Comparison of ENCODE assay signal across 8 mouse cellular contexts in the genomic region with DNA sequence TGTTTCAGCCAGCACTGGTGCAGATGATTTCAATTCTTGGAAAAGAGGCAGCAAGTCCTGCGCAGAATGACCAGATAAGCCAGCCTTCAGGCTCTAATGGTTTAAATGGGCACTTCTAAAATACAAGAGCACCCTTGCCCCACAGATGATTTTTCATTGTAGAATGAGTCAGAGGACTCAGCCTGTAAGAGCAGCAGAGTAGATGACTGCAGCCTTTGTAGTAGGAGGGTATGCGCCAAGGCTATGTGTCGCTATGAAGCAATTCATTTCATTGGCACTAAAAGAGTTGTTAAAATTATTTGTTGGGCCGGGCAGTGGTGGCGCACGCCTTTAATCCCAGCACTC. TPM values are rescaled to one million over a fixed set of nuclear protein-coding genes. Genes with fewer than 3 reads are reported as not detected.
A peak's percentile ranks its signal among the peaks of the same experiment; 100 is the strongest.
DNase-seq lines count a peak whose midpoint lies in the region; ATAC-seq lines count a peak whose summit lies in the region.

No protein-coding gene starts in this region.

- peak overlapping the region; percentile 57; the same call in 1 of the 2 replicates for H3K27ac ChIP-seq in neural tube, embryonic 11.5 days (ENCODE audit: low read depth, low read length)
- peak overlapping the region; percentile 82 for H3K27ac ChIP-seq in limb, embryonic 12.5 days
- H3K27ac ChIP-seq in stomach, embryonic 14.5 days (ENCODE audit: low read length), result peak overlapping the region; percentile 82

- peak; percentile 14 for ATAC-seq in neural tube, embryonic 11.5 days (ENCODE audit: insufficient read depth, low FRiP score, low TSS enrichment)
- peak; percentile 0; the same call in 1 of the 2 replicates for ATAC-seq in limb, embryonic 12.5 days (ENCODE audit: insufficient number of reproducible peaks, insufficient read depth, low FRiP score, low TSS enrichment, low read depth)
- ATAC-seq in stomach, embryonic 14.5 days (ENCODE audit: insufficient number of reproducible peaks, insufficient read depth, low FRiP score, low read depth), result peak; percentile 12
- ATAC-seq in megakaryocyte-erythroid progenitor cell, adult 5-6 weeks (replicated peaks; ENCODE audit: low FRiP score, low TSS enrichment, poor library complexity, severe bottlenecking), result no peak

- H3K27me3 ChIP-seq in neural tube, embryonic 11.5 days (ENCODE audit: control insufficient read depth, insufficient read depth, low read length), result no peaks in the 10 kb centered on the region
- no peaks in the 10 kb centered on the region for H3K27me3 ChIP-seq in erythroblast, embryonic 14.5 days (ENCODE audit: control insufficient read depth)
- H3K27me3 ChIP-seq in limb, embryonic 12.5 days, result no peaks in the 10 kb centered on the region
- H3K27me3 ChIP-seq in stomach, embryonic 14.5 days (ENCODE audit: control insufficient read depth, insufficient read depth, low read length), result no peaks in the 10 kb centered on the region

- peak overlapping the region; percentile 75 for H3K9ac ChIP-seq in neural tube, embryonic 11.5 days (ENCODE audit: low read length)
- H3K9ac ChIP-seq in limb, embryonic 12.5 days (replicated peaks), result peak overlapping the region; percentile 84
- H3K9ac ChIP-seq in stomach, embryonic 14.5 days (replicated peaks; ENCODE audit: low read depth, low read length), result peak overlapping the region; percentile 23

- WGBS in neural tube, embryonic 11.5 days, result 57% methylated on average over 6 of the region's 6 CpGs
- WGBS in limb, embryonic 12.5 days, result 50% methylated on average over 6 of the region's 6 CpGs
- WGBS in stomach, embryonic 14.5 days, result 49% methylated on average over 6 of the region's 6 CpGs

- no peaks in the 10 kb centered on the region for H3K9me3 ChIP-seq in neural tube, embryonic 11.5 days (ENCODE audit: control insufficient read depth, low read length)
- no peaks in the 10 kb centered on the region for H3K9me3 ChIP-seq in erythroblast, embryonic 14.5 days (ENCODE audit: control insufficient read depth, low read length)
- H3K9me3 ChIP-seq in limb, embryonic 12.5 days, result no peaks in the 10 kb centered on the region
- H3K9me3 ChIP-seq in stomach, embryonic 14.5 days (ENCODE audit: control insufficient read depth, low read depth, low read length), result no peaks in the 10 kb centered on the region

- H3K4me2 ChIP-seq in neural tube, embryonic 11.5 days (ENCODE audit: low read depth), result peak overlapping the region; percentile 94
- peak overlapping the region; percentile 82 for H3K4me2 ChIP-seq in limb, embryonic 12.5 days
- peak overlapping the region; percentile 87 for H3K4me2 ChIP-seq in stomach, embryonic 14.5 days (replicated peaks; ENCODE audit: low read depth, low read length)

- H3K4me3 ChIP-seq in neural tube, embryonic 11.5 days (ENCODE audit: low read depth, low read length), result peak overlapping the region; percentile 75
- peak overlapping the region; percentile 83 for H3K4me3 ChIP-seq in erythroblast, embryonic 14.5 days (replicated peaks)
- H3K4me3 ChIP-seq in limb, embryonic 12.5 days (replicated peaks), result peak overlapping the region; percentile 68
- peak overlapping the region; percentile 76 for H3K4me3 ChIP-seq in stomach, embryonic 14.5 days (ENCODE audit: low read depth, low read length)

- H3K36me3 ChIP-seq in neural tube, embryonic 11.5 days (ENCODE audit: control insufficient read depth, insufficient read depth, low read length), result no peaks in the 10 kb centered on the region
- H3K36me3 ChIP-seq in erythroblast, embryonic 14.5 days (ENCODE audit: control insufficient read depth), result no peaks in the 10 kb centered on the region
- H3K36me3 ChIP-seq in limb, embryonic 12.5 days, result no peaks in the 10 kb centered on the region
- no peaks in the 10 kb centered on the region for H3K36me3 ChIP-seq in stomach, embryonic 14.5 days (ENCODE audit: control insufficient read depth, insufficient read depth, low read length)

- no peaks in the 10 kb centered on the region; the same call in 1 of the 2 replicates for H3K4me1 ChIP-seq in neural tube, embryonic 11.5 days (ENCODE audit: control insufficient read depth, insufficient read depth, low read length)
- H3K4me1 ChIP-seq in erythroblast, embryonic 14.5 days (ENCODE audit: control insufficient read depth), result peaks cover 31% of the 10 kb centered on the region
- peaks cover 8% of the 10 kb centered on the region for H3K4me1 ChIP-seq in limb, embryonic 12.5 days (replicated peaks)
- 0 out of 2 replicates have a peak, but pooled peaks cover 4% of the 10 kb centered on the region for H3K4me1 ChIP-seq in stomach, embryonic 14.5 days (ENCODE audit: control insufficient read depth, insufficient read depth, low read length)

- no peak for DNase-seq in neural tube, embryonic 11.5 days (ENCODE audit: low spot score)
- no peak for DNase-seq in neural tube, embryonic 10.5 days (ENCODE audit: extremely low spot score, low spot score)
- DNase-seq in adipocyte (ENCODE audit: low spot score), result no peak
- DNase-seq in yolk sac, embryonic 10.5 days (ENCODE audit: low spot score), result no peak

RNA-seq across cellular contexts. Expression of a gene that starts 0.4 kb away (rescaled TPM):
- 8.6 and 11.9 TPM in 2 replicates for polyA plus RNA-seq in neural tube, embryonic 11.5 days (2014; fragmentation: Nextera tagmentation; extraction: Ambion mirVana)
- polyA plus RNA-seq in erythroblast, embryonic 14.5 days (2012), result 0.07 and 0.41 TPM in 2 replicates
- 18.1 and 20.5 TPM in 2 replicates for polyA plus RNA-seq in limb, embryonic 12.5 days (2016; fragmentation: Nextera tagmentation; extraction: Ambion mirVana)
- 13.9 and 14.7 TPM in 2 replicates for polyA plus RNA-seq in stomach, embryonic 14.5 days (2014; fragmentation: Nextera tagmentation; extraction: Ambion mirVana)
- 37.8 and 42.2 TPM in 2 replicates for total RNA-seq in megakaryocyte-erythroid progenitor cell, adult 5-6 weeks (2014; fragmentation: Nextera tagmentation)
- 22.1 and 30.5 TPM in 2 replicates for total RNA-seq in megakaryocyte-erythroid progenitor cell, adult 5-6 weeks (2017)

RNA-seq across cellular contexts. Expression of a gene that starts 49.8 kb away (rescaled TPM):
- 258 and 270 TPM in 2 replicates for polyA plus RNA-seq in neural tube, embryonic 11.5 days (2014; fragmentation: Nextera tagmentation; extraction: Ambion mirVana)
- polyA plus RNA-seq in erythroblast, embryonic 14.5 days (2012), result 0.11 and 0.23 TPM in 2 replicates
- 152 and 167 TPM in 2 replicates for polyA plus RNA-seq in limb, embryonic 12.5 days (2016; fragmentation: Nextera tagmentation; extraction: Ambion mirVana)
- 118 and 129 TPM in 2 replicates for polyA plus RNA-seq in stomach, embryonic 14.5 days (2014; fragmentation: Nextera tagmentation; extraction: Ambion mirVana)
- 32.1 and 46.3 TPM in 2 replicates for total RNA-seq in megakaryocyte-erythroid progenitor cell, adult 5-6 weeks (2014; fragmentation: Nextera tagmentation)
- total RNA-seq in megakaryocyte-erythroid progenitor cell, adult 5-6 weeks (2017), result 134 and 160 TPM in 2 replicates

Comparison
In these comparisons a context has a peak if more than half of its experiments do, and no peak if none do; other contexts are left out.
1. H3K9ac ChIP-seq: peak in every context shown above with its lines; median percentile 84 in limb, embryonic 12.5 days; 75 in neural tube, embryonic 11.5 days; 23 in stomach, embryonic 14.5 days.
2. RNA of a gene that starts 49.8 kb away (polyA plus RNA-seq): 258 to 270 TPM in neural tube, embryonic 11.5 days, 152 to 167 TPM in limb, embryonic 12.5 days and 118 to 129 TPM in stomach, embryonic 14.5 days; 0.11 to 0.23 TPM in erythroblast, embryonic 14.5 days; every median in the first group is over 10 times any median in the second.
3. Peak in every context shown above with its lines, with median percentiles within 50 percentile points of each other: H3K27ac ChIP-seq, H3K4me2 ChIP-seq and H3K4me3 ChIP-seq.